Comparison of ENCODE assay signal across 14 mouse cellular contexts in genomic region chr13:42744467-42744866, GRCm38 (mm10).
DNase-seq lines count a peak whose midpoint lies in the region.
"Had no signal": no experiment of that assay in that cellular context is flagged by ENCODE, and none has a peak within 500 bp of the region (broad histone marks: within the 10 kb centered on the region; RNA-seq: fewer than 3 reads in every experiment).

No protein-coding gene starts in this region.

- intact Hi-C loops in left cerebral cortex, postnatal 14 days (cut with DNase I), result no loop called here
- intact Hi-C loops in left cerebral cortex, postnatal 36 days (cut with DNase I), result no loop called here
- intact Hi-C loops in heart, postnatal 36 days (cut with DNase I), result no loop called here

- peak; percentile 64 to 71 for DNase-seq in frontal cortex, adult 2 months (ENCODE audit: extremely low spot score in 1 of 2, low spot score in 1 of 2)
- DNase-seq in frontal cortex, postnatal 14 days (ENCODE audit: low spot score in 2 of 2), result no peak
- DNase-seq in left cerebral cortex, postnatal 14 days (ENCODE audit: low spot score in 2 of 2), result peak; percentile 43 to 74
- DNase-seq in left cerebral cortex, adult 11 months (ENCODE audit: low spot score), result no peak
- DNase-seq in layer of hippocampus, adult 8-10 months (ENCODE audit: low spot score in 2 of 2), result peak; percentile 48 to 63
- DNase-seq in left cerebral cortex, postnatal 36 days (ENCODE audit: low spot score in 2 of 2), result peak; percentile 47 to 49
- no peak for DNase-seq in testis, postnatal 14 days (ENCODE audit: low spot score)
- no peak for DNase-seq in heart, postnatal 36 days
- DNase-seq: adrenal gland, adult 2 months; B cell, adult 2 months; cerebellum, adult 11-12 months; kidney, postnatal 25 days; lung, adult 18-20 months; lung, postnatal 10 days had no signal

Comparison
In these comparisons a context has a peak if more than half of its experiments do, and no peak if none do; other contexts are left out.
1. DNase-seq: peak in frontal cortex, adult 2 months (2 of 2), left cerebral cortex, postnatal 14 days (2 of 2), layer of hippocampus, adult 8-10 months (2 of 2) and left cerebral cortex, postnatal 36 days (2 of 2); none in frontal cortex, postnatal 14 days (0 of 2), left cerebral cortex, adult 11 months (single experiment), testis, postnatal 14 days (single experiment) and heart, postnatal 36 days (0 of 2).